Mouse (Mus musculus) limb, embryonic 10.5 days (tissue): ENCODE measurements around the gene Pabpc4. TPM values are rescaled to one million over a fixed set of nuclear protein-coding genes. Genes with fewer than 3 reads are reported as not detected.

Experiments used
- DNase-seq: peaks from one replicate; pipeline ENCODE4 v3.0.0-alpha.2; 2017; ENCODE audit warnings: low spot score
- H3K27ac ChIP-seq: fragments of 300-500 bp; sonication (generic); 2 replicates; pipeline ENCODE4 v1.5.1; 2016; ENCODE audit warnings: mild to moderate bottlenecking
- H3K27me3 ChIP-seq: fragments of 300-500 bp; sonication (generic); 2 replicates; pipeline ENCODE4 v1.6.1; 2016; ENCODE audit warnings: low read depth, mild to moderate bottlenecking; ENCODE audit not compliant: poor library complexity, severe bottlenecking
- H3K36me3 ChIP-seq: fragments of 300-500 bp; sonication (generic); 2 replicates; pipeline ENCODE4 v1.6.1; 2016; ENCODE audit warnings: mild to moderate bottlenecking, moderate library complexity
- H3K4me1 ChIP-seq: fragments of 300-500 bp; sonication (generic); 2 replicates; pipeline ENCODE4 v1.6.1; 2016
- H3K4me3 ChIP-seq: fragments of 300-500 bp; sonication (generic); 2 replicates; pipeline ENCODE4 v1.5.1; 2016; ENCODE audit warnings: mild to moderate bottlenecking, moderate library complexity
- H3K9me3 ChIP-seq: fragments of 300-500 bp; sonication (generic); replicated peaks from 2 replicates; pipeline ENCODE4 v1.6.1; 2016; ENCODE audit warnings: mild to moderate bottlenecking
- WGBS: fragments of 180-500 bp; shearing (Covaris S2); methylation state at CpG from one replicate; pipeline ENCODE4 v1.1.7; 2016; 5-methylcytosine and 5-hydroxymethylcytosine counted together
- polyA plus RNA-seq: library from polyadenylated mRNA; unstranded; fragments of >200 nt; fragmentation: Nextera tagmentation; extraction: Ambion mirVana; gene quantifications from 2 replicates; pipeline ENCODE4 v1.2.1, GENCODE M21; 2016

The Pabpc4 gene
- polyA plus RNA-seq, 1 experiment from 2014 or later = 54.1 TPM

- no peak within 1 kb of the TSS for H3K27ac ChIP-seq
- DNase-seq = peak; percentile 87
- peaks cover 3% of the 10 kb centered on the region; the same call in 1 of the 2 replicates for H3K36me3 ChIP-seq
- under 1% methylated on average over 65 of the region's 65 CpGs for WGBS
- H3K4me3 ChIP-seq = peak within 1 kb of the TSS; percentile 61
- peaks cover 62% of the 10 kb centered on the region for H3K27me3 ChIP-seq
- H3K9me3 ChIP-seq = no peaks in the 10 kb centered on the region
- H3K4me1 ChIP-seq = peaks cover 14% of the 10 kb centered on the region
These were observed 80.7 kb downstream of the Pabpc4 start, which contains the start of gene Bmp8a for GRCm38 (mm10) chr4:123342642-123343470. Bmp8a (minus strand) TSS chr4:123343252.

GRCm38 (mm10) chr4:123343471-123343789 is 81.3 kb downstream of the Pabpc4 start:
- peak overlapping the region; percentile 61 for H3K4me3 ChIP-seq
- no peak overlapping the region for H3K27ac ChIP-seq
- peaks cover 6% of the 10 kb centered on the region for H3K36me3 ChIP-seq
- DNase-seq = no peak
- peaks cover 62% of the 10 kb centered on the region for H3K27me3 ChIP-seq
- WGBS = 7% methylated on average over 6 of the region's 6 CpGs
- no peaks in the 10 kb centered on the region for H3K9me3 ChIP-seq
- H3K4me1 ChIP-seq = peaks cover 14% of the 10 kb centered on the region

Other genes with a start within 250 kb of the Pabpc4 start
- gene Trit1, start 245.8 kb upstream of the Pabpc4 start, polyA plus RNA-seq = 17.7 and 17.8 TPM in 2 replicates
- 0.16 and 0.29 TPM in 2 replicates for gene Bmp8b, start 157.2 kb upstream of the Pabpc4 start, polyA plus RNA-seq
- not detected in 2 replicates for gene Oxct2b, start 146.1 kb upstream of the Pabpc4 start, polyA plus RNA-seq
- gene Ppie, start 122.4 kb upstream of the Pabpc4 start, polyA plus RNA-seq = 133 and 144 TPM in 2 replicates
- 0.28 and 0.48 TPM in 2 replicates for gene Hpcal4, start 79.1 kb upstream of the Pabpc4 start, polyA plus RNA-seq
- not detected in 2 replicates for gene Nt5c1a, start 60.8 kb upstream of the Pabpc4 start, polyA plus RNA-seq
- 1.8 and 2.2 TPM in 2 replicates for gene Heyl, start 28.8 kb upstream of the Pabpc4 start, polyA plus RNA-seq
- not detected in 2 replicates for gene Oxct2a, start 61.3 kb downstream of the Pabpc4 start, polyA plus RNA-seq
- 0.19 and 0.24 TPM in 2 replicates for gene Bmp8a, start 80.9 kb downstream of the Pabpc4 start, polyA plus RNA-seq